Mouse (Mus musculus) liver, embryonic 14.5 days (tissue): Measurements from ENCODE around the gene Mindy4. TPM values are rescaled to one million over a fixed set of nuclear protein-coding genes. Genes with fewer than 3 reads are reported as not detected.
A peak's percentile ranks its signal among the peaks of the same experiment; 100 is the strongest.
"Not testable (repeated sequence)": the region's sequence is repeated elsewhere in the genome, so short reads cannot be mapped to it uniquely, and the experiment has no call there.

ENCODE experiments used
- ATAC-seq: fragments of 200-750 bp; cut with Nextera tagmentation; 2 replicates; pipeline ENCODE4 v1.8.0; 2017; ENCODE audit warnings: moderate number of reproducible peaks, mild to moderate bottlenecking, moderate library complexity; ENCODE audit not compliant: insufficient read depth
- DNase-seq, 3 experiments: peaks; one replicate each; pipeline ENCODE4 v3.0.0-alpha.2; 2012 to 2013; ENCODE audit warnings: low read depth in 3 of 3, low spot score in 3 of 3
- H3K27ac ChIP-seq: fragments of 300-500 bp; sonication (generic); 2 replicates; pipeline ENCODE4 v1.5.1; 2014; ENCODE audit warnings: moderate library complexity, mild to moderate bottlenecking, control low read depth, inconsistent platforms
- H3K27me3 ChIP-seq: fragments of 300-500 bp; sonication (generic); 2 replicates; pipeline ENCODE4 v1.6.1; 2014; ENCODE audit warnings: mild to moderate bottlenecking, low read length, moderate library complexity; ENCODE audit not compliant: control insufficient read depth, insufficient read depth
- H3K36me3 ChIP-seq: fragments of 300-500 bp; sonication (generic); replicated peaks from 2 replicates; pipeline ENCODE4 v1.6.1; 2014; ENCODE audit warnings: low read depth; ENCODE audit not compliant: control insufficient read depth, insufficient read depth
- H3K4me1 ChIP-seq, 2 experiments: fragments of 200-500 bp in 1 of 2; fragments of 300-500 bp in 1 of 2; sonication (generic) in 1 of 2; replicated peaks; 2 replicates each; pipeline ENCODE4 v1.6.1; 2012 to 2014; ENCODE audit warnings: antibody characterized with exemption in 1 of 2, inconsistent platforms in 1 of 2, low read length in 1 of 2; ENCODE audit not compliant: control insufficient read depth in 2 of 2, insufficient read depth in 2 of 2
- H3K4me2 ChIP-seq: fragments of 300-500 bp; sonication (generic); 2 replicates; pipeline ENCODE4 v1.6.1; 2014; ENCODE audit warnings: low read depth, mild to moderate bottlenecking, control low read depth, moderate library complexity
- H3K4me3 ChIP-seq, 2 experiments: fragments of 200-500 bp in 1 of 2; fragments of 300-500 bp in 1 of 2; sonication (generic) in 1 of 2; 2 replicates each; pipeline ENCODE4 v1.5.1; 2012 to 2014; ENCODE audit warnings: low read depth in 2 of 2, low read length in 2 of 2, mild to moderate bottlenecking in 2 of 2, control low read depth in 1 of 2, inconsistent platforms in 1 of 2, moderate library complexity in 1 of 2; ENCODE audit not compliant: insufficient read depth in 1 of 2
- H3K9ac ChIP-seq: fragments of 300-500 bp; sonication (generic); replicated peaks from 2 replicates; pipeline ENCODE4 v1.6.1; 2014; ENCODE audit warnings: mild to moderate bottlenecking, control low read depth, moderate library complexity
- H3K9me3 ChIP-seq: fragments of 300-500 bp; sonication (generic); 2 replicates; pipeline ENCODE4 v1.6.1; 2016; ENCODE audit warnings: low read length, mixed read lengths; ENCODE audit not compliant: control insufficient read depth
- CTCF ChIP-seq: IDR thresholded peaks from 2 replicates; pipeline ENCODE4 v1.5.1; 2016; ENCODE audit warnings: antibody characterized with exemption, low read depth, control low read depth
- EP300 ChIP-seq: IDR thresholded peaks from 2 replicates; pipeline ENCODE4 v1.6.1; 2016; ENCODE audit warnings: antibody characterized with exemption, low read depth
- WGBS: fragments of 180-500 bp; shearing (Covaris S2); extraction: QIAGEN DNeasy Blood & Tissue Kit; methylation state at CpG from one replicate; pipeline ENCODE4 v1.1.7; 2014; ENCODE audit not compliant: insufficient replicate concordance; 5-methylcytosine and 5-hydroxymethylcytosine counted together
- polyA plus RNA-seq, 2 experiments: library from polyadenylated mRNA; depleted of rRNA in 1 of 2; stranded (reverse) in 1 of 2; unstranded in 1 of 2; fragments of >200 nt; fragmentation: Nextera tagmentation in 1 of 2; extraction: Ambion mirVana in 1 of 2; gene quantifications; 2 replicates each; pipeline versions ENCODE4 v1.2.1 to v1.2.3; 2012 to 2014

Mindy4 gene
- polyA plus RNA-seq, 2 experiments = 0.58 to 0.99 TPM

DNA sequence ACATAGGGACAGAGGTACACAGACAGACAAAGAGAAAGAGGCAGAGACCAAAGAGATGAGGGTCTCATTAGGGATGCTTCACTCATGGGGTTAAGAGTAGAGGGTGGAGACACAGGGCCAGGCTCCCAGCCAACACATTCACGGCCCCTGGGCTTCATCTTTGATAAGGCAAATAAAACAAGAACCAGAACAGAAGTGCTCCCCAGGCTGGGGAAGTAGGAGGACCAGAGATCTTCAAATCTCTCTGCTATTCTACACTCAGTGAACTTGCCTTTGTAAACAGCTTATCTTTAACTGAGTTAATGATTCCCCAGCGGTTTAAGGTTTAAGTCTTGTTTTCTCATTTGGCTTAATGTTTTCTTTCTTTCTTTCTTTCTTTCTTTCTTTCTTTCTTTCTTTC, 27.7 kb upstream of the Mindy4 start:
- DNase-seq = no peak
- TF ChIP-seq EP300 (no peak), CTCF (no peak)
- no peak for ATAC-seq
- Histone ChIP-seq H3K4me3 (no peak overlapping the region), H3K4me2 (no peak overlapping the region), H3K27me3 (no peaks in the 10 kb centered on the region), H3K9me3 (no peaks in the 10 kb centered on the region), H3K4me1 (peaks cover 0 to 13% of the 10 kb centered on the region in 2 experiments; a peak in 2 of 4 replicates), H3K36me3 (no peaks in the 10 kb centered on the region), H3K27ac (no peak overlapping the region), H3K9ac (no peak overlapping the region)
- WGBS = 43% methylated on average over 2 of the region's 2 CpGs

DNA sequence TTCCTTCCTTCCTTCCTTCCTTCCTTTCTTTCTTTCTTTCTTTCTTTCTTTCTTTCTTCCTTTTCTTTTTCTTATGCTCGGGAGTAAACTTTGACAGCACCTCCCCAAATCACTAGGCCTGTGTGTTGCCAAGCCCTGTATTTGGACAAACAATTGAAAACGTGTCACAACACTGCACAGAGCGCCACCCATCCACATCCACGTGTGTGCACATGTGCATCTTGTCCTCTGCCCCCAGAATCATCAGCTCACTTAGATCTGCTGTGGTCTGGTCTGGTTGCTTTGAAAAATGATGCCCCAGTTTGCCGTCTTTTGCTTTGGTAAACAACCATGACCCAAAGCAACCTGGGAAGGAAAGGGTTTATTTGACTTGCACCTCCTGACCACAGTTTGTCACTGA, 27.3 kb upstream of the Mindy4 start:
- WGBS = 30% methylated on average over 5 of the region's 5 CpGs
- ATAC-seq (no peak; the same call in 1 of the 2 replicates), DNase-seq (no peak)
- H3K27ac ChIP-seq = no peak overlapping the region
- no peaks in the 10 kb centered on the region for H3K36me3 ChIP-seq
- H3K4me1 ChIP-seq = peaks cover 0 to 13% of the 10 kb centered on the region in 2 experiments; a peak in 2 of 4 replicates
- no peaks in the 10 kb centered on the region for H3K9me3 ChIP-seq
- no peak for TF ChIP-seq CTCF
- TF ChIP-seq EP300 = no peak
- no peak overlapping the region for H3K4me2 ChIP-seq
- H3K4me3 ChIP-seq = no peak overlapping the region
- H3K27me3 ChIP-seq = no peaks in the 10 kb centered on the region
- no peak overlapping the region for H3K9ac ChIP-seq

DNA sequence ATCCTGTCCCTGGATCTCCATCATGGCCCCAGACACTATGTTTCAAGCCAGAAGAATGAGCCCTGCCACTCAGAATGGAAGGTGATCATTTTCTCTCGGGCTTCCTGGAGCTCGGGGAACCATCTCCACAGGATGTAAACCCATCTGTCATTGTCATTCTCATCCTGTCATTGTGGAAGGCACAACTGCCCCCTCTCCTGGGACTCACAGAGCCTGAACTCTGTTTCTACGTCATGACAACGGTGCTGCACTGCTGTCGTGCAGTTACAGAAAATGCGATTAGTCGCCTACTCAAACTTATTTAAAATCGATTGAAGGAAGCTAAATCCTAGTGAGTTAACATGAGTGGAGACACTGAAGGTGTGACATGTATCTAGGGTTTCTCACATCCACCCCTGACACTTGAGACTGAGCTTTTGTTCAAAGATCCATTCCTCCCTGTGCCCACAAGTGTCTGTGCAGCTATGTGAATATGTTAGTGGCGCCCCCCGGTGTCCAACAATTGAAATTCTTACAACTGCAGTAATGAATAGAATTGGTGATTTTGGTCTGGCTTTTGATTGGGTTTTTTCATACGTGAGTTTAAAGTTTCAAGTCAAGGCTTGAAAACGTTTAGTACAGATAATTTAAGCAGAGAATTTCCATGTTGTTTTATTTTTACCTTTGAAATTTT, 26.0 kb upstream of the Mindy4 start:
- Histone ChIP-seq H3K9ac (no peak overlapping the region), H3K27ac (no peak overlapping the region), H3K27me3 (no peaks in the 10 kb centered on the region), H3K9me3 (no peaks in the 10 kb centered on the region), H3K4me3 (no peak overlapping the region), H3K4me2 (no peak overlapping the region), H3K36me3 (no peaks in the 10 kb centered on the region), H3K4me1 (peaks cover 0 to 13% of the 10 kb centered on the region in 2 experiments; a peak in 2 of 4 replicates)
- 23% methylated on average over 12 of the region's 12 CpGs for WGBS
- no peak for ATAC-seq
- TF ChIP-seq CTCF (peak; percentile 35; the same call in 1 of the 2 replicates), EP300 (no peak)
- no peak for DNase-seq

DNA sequence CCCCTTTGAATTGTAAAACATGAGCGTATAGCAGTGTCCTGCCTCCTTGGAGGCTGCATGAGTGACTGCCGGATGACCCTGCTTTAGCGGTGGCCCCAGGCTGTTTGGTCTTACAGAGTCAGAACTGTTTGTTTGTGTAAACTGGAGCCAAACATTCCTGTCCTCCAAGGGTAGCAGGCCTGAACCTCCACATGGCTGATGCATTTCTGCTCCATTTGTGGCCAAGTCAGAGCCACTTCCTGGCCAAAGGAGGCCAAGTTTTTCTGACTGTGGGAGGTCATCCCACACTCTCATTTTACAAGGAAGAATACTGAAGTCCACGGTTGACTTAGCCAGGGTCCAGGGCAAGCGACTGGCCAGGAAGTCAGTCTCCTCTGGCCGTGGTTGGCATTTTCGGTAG, 23.6 kb upstream of the Mindy4 start:
- Histone ChIP-seq H3K4me3 (no peak overlapping the region), H3K9ac (no peak overlapping the region), H3K4me1 (peaks cover 0 to 11% of the 10 kb centered on the region in 2 experiments; a peak in 2 of 4 replicates), H3K27me3 (no peaks in the 10 kb centered on the region), H3K4me2 (no peak overlapping the region), H3K9me3 (no peaks in the 10 kb centered on the region), H3K36me3 (no peaks in the 10 kb centered on the region), H3K27ac (no peak overlapping the region)
- DNase-seq (no peak), ATAC-seq (no peak)
- 64% methylated on average over 7 of the region's 7 CpGs for WGBS
- TF ChIP-seq EP300 (no peak), CTCF (no peak)

DNA sequence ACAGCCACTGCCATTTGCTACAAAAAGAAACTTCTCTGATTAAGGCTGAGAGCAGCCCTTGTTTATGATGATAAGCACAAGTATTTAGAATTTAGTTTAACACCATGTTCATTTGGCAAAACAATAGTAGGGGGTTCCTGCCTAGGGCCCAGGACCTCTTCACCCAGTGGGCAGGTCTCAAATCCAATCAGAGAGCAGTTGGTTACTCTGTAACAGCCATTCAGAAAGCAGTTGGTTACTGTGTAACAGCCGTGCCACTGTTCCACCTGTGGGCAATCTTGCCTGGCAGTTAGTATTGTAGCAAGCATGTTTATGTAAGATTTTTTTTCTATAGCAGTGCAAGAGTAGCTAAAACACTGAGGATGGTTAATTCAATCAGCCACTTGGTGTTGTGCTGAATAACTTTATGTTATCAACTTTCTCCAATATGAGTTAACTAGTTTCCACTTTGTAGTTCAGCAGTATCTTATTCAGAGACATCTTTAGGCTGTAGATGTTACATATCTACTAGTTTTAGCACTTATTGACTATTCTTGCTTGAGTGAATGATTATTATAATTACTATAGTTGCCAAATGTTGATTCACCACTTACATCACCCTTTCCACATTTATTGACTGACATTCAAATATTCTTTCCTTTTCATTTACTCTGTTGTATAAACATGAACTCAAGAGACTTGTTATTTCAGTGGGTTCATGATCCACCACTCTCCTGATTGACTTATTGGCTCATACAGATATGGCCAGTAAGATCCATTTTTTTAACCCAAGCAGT, 20.3 kb upstream of the Mindy4 start:
- TF ChIP-seq EP300 (no peak), CTCF (no peak)
- Histone ChIP-seq H3K27ac (no peak overlapping the region), H3K27me3 (no peaks in the 10 kb centered on the region), H3K4me2 (no peak overlapping the region), H3K36me3 (no peaks in the 10 kb centered on the region), H3K4me1 (no peaks in the 10 kb centered on the region), H3K9ac (no peak overlapping the region), H3K4me3 (no peak overlapping the region), H3K9me3 (no peaks in the 10 kb centered on the region)
- 56% methylated on average over 1 of the region's 1 CpGs for WGBS
- ATAC-seq = no peak
- DNase-seq = no peak

DNA sequence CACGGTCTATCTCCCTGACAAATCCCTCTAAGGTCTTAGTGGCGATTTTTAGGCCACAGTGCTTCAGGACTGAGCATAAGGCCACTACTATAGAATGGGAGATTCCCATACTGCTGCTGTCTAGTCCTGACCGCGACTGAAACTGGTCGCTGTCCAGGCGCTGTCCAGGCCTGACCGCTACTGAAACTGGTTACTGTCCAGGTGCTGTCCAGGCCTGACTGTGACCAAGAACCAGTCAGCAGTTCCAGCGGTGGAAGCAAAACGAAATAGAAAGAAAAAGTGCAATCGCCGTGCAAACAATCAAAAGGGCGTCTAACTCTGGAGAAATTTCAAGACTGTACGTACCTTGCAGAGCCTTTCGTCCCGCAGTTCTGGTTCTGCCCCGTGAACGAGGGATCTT, 15.4 kb upstream of the Mindy4 start:
- DNase-seq, H3K27ac ChIP-seq, H3K4me2 ChIP-seq, H3K9ac ChIP-seq, H3K27me3 ChIP-seq, ATAC-seq, H3K4me3 ChIP-seq, H3K9me3 ChIP-seq, H3K36me3 ChIP-seq, H3K4me1 ChIP-seq: not testable (repeated sequence)
- 86% methylated on average over 17 of the region's 17 CpGs for WGBS
